Mouse (Mus musculus) layer of hippocampus, adult 8-10 months (tissue): ENCODE data around the gene Olfr1042. TPM values are rescaled to one million over a fixed set of nuclear protein-coding genes. Genes with fewer than 3 reads are reported as not detected.
"Not testable (repeated sequence)": the region's sequence is repeated elsewhere in the genome, so short reads cannot be mapped to it uniquely, and the experiment has no call there.

Experiments used
- DNase-seq, 2 experiments: peaks; one replicate each; pipeline ENCODE4 v3.0.0; 2022; ENCODE audit warnings: low spot score in 2 of 2
- total RNA-seq, 4 experiments: library from RNA; stranded (reverse); gene quantifications; 2 replicates each; pipeline ENCODE4 v1.2.4; 2022

Gene Olfr1042
- total RNA-seq = not detected

GRCm38 (mm10) chr2:86161738-86162137 lies at the start of gene Olfr1042:
Gene Olfr1042, minus strand, starts transcription at chr2:86161838.
- DNase-seq = no peak

- no peak for DNase-seq
Observed at GRCm38 (mm10) chr2:86202909-86203308, 41.3 kb upstream of the Olfr1042 start, which contains the start of gene Olfr1045. Gene Olfr1045, minus strand, starts transcription at chr2:86203009.

- DNase-seq = no peak
Observed at GRCm38 (mm10) chr2:86195863-86196262, 34.2 kb upstream of the Olfr1042 start.

DNA sequence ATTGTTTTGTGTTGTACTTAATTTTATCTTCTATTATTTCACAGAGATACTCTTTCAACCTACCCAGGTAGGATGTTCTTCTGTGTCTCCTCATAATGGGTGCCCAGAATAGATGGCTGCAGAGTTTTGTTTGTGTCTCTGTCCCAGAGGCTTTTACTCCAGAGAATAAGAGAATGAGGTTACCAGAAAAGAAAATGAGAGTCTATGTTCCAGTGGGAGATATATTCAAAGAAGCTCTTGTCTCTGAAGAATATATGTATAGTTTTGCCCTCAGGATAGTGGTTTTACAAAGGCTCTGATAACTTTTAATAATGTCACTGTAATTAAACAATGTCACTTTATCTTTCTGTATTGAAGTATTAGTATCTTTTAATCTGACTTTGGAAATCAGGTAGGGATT lies 23.9 kb upstream of the Olfr1042 start, which contains the start of gene Olfr52:
TSS of gene Olfr52 (minus strand) at position 101 of the 400 bp plus-strand sequence.
- no peak for DNase-seq

DNA sequence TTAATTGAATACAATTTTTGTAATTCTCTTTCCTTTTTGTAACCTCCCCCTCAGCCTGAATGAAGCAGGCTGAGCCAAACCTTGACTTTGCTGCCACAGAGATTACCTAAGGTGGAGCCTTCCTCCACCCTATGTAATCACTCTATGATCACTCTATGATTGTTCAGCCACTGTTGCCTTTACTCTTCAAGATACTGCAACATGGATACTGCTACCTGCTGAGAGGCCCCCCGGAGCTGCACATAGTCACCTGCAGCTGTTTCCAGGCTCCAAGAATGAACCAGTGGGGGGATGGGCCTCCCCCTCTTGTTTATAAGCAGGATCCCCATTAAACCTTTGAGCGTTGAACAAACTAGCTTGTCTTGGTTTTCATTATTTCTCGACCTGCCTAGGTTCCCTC lies 18.3 kb upstream of the Olfr1042 start:
- no peak for DNase-seq

DNA sequence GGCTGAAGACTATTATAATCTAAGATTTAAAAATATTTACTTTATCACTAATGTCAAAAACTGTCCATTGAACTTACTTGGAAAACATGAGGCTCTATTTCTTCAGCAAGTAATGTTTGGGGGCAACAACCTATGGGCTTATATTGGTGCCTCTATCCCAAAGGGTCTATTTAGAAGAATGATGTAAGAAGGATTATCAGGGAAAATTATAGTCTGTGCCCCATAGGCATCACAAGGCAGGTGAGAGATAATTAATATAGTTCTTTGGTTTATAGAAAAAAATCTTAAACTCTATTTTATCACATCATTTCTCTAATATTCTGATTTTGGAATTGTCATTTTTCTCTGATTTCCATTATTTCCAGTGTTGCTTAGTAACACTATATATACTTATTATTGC lies 16.1 kb upstream of the Olfr1042 start, which contains the start of gene Olfr1044:
TSS of gene Olfr1044 (minus strand) at position 101 of the 400 bp plus-strand sequence.
- no peak for DNase-seq

- not testable (repeated sequence) for DNase-seq
Observed at GRCm38 (mm10) chr2:86175422-86175821, 13.8 kb upstream of the Olfr1042 start.

- no peak for DNase-seq
Observed at GRCm38 (mm10) chr2:86167422-86167821, 5.8 kb upstream of the Olfr1042 start, which contains the start of gene Olfr1043. Gene Olfr1043, minus strand, starts transcription at chr2:86167522.

GRCm38 (mm10) chr2:86146632-86147031 lies 15.0 kb downstream of the Olfr1042 start, which contains the start of gene Olfr1040:
Gene Olfr1040, minus strand, starts transcription at chr2:86146732.
- DNase-seq = no peak

- DNase-seq = no peak
Observed at GRCm38 (mm10) chr2:86135828-86136227, 25.8 kb downstream of the Olfr1042 start, which contains the start of gene Olfr1039. Gene Olfr1039, minus strand, starts transcription at chr2:86135928.

Other genes starting within 250 kb of the Olfr1042 start
- gene Olfr1025-ps1, start 246.6 kb downstream of the Olfr1042 start, total RNA-seq = not detected
- not detected for gene Olfr1026, start 240.3 kb downstream of the Olfr1042 start, total RNA-seq
- gene Olfr1028, start 211.4 kb downstream of the Olfr1042 start, total RNA-seq = not detected
- not detected for gene Olfr1029, start 187.9 kb downstream of the Olfr1042 start, total RNA-seq
- not detected for gene Olfr1030, start 182.6 kb downstream of the Olfr1042 start, total RNA-seq
- not detected for gene Olfr1031, start 171.5 kb downstream of the Olfr1042 start, total RNA-seq
- gene Olfr1032, start 156.3 kb downstream of the Olfr1042 start, total RNA-seq = not detected
- gene Olfr1033, start 141.2 kb downstream of the Olfr1042 start, total RNA-seq = not detected
- not detected for gene Olfr1034, start 116.0 kb downstream of the Olfr1042 start, total RNA-seq
- gene Olfr1036, start 87.8 kb downstream of the Olfr1042 start, total RNA-seq = not detected
- gene Olfr1037, start 74.5 kb downstream of the Olfr1042 start, total RNA-seq = not detected
- under 1 TPM in 1 of 4 experiments, not detected in 3; 0.11 TPM for gene Olfr1039, start 25.9 kb downstream of the Olfr1042 start, total RNA-seq
- gene Olfr1040, start 15.1 kb downstream of the Olfr1042 start, total RNA-seq = not detected
- gene Olfr1043, start 5.7 kb upstream of the Olfr1042 start, total RNA-seq = not detected
- gene Olfr1044, start 16.0 kb upstream of the Olfr1042 start, total RNA-seq = not detected
- gene Olfr52, start 23.8 kb upstream of the Olfr1042 start, total RNA-seq = not detected
- gene Olfr1045, start 41.2 kb upstream of the Olfr1042 start, total RNA-seq = not detected
- gene Olfr1046, start 57.5 kb upstream of the Olfr1042 start, total RNA-seq = not detected
- gene Olfr1047, start 69.6 kb upstream of the Olfr1042 start, total RNA-seq = not detected
- not detected for gene Olfr1048, start 78.5 kb upstream of the Olfr1042 start, total RNA-seq
- not detected for gene Olfr1049, start 96.5 kb upstream of the Olfr1042 start, total RNA-seq
- gene Olfr1051, start 117.2 kb upstream of the Olfr1042 start, total RNA-seq = not detected
- not detected for gene Olfr1052, start 130.6 kb upstream of the Olfr1042 start, total RNA-seq
- gene Olfr1053, start 153.4 kb upstream of the Olfr1042 start, total RNA-seq = not detected
- not detected for gene Olfr1054, start 173.6 kb upstream of the Olfr1042 start, total RNA-seq
- not detected for gene Olfr1055, start 188.4 kb upstream of the Olfr1042 start, total RNA-seq
- not detected for gene Olfr1056, start 200.6 kb upstream of the Olfr1042 start, total RNA-seq
- gene Olfr1057, start 216.6 kb upstream of the Olfr1042 start, total RNA-seq = not detected
- not detected for gene Olfr1058, start 226.7 kb upstream of the Olfr1042 start, total RNA-seq